Mouse (Mus musculus): Measurements from ENCODE around the gene Ncl.

GRCm38 (mm10) chr1:86408515-86408914, 49.3 kb upstream of the Ncl start:
- TF ChIP-seq GATA1 (IDR thresholded peaks at IDR 0.05; ENCODE audit: borderline replicate concordance, low read length) (no peak), FLI1 (IDR thresholded peaks at IDR 0.05; ENCODE audit: low read length) (no peak)
